Mouse (Mus musculus) kidney, adult 9 months (tissue): Measurements from ENCODE around the gene Gja8.
A peak's percentile ranks its signal among the peaks of the same experiment; 100 is the strongest.

Experiments
- DNase-seq: peaks from one replicate; pipeline ENCODE4 v3.0.0; 2022

Gene Gja8

DNA sequence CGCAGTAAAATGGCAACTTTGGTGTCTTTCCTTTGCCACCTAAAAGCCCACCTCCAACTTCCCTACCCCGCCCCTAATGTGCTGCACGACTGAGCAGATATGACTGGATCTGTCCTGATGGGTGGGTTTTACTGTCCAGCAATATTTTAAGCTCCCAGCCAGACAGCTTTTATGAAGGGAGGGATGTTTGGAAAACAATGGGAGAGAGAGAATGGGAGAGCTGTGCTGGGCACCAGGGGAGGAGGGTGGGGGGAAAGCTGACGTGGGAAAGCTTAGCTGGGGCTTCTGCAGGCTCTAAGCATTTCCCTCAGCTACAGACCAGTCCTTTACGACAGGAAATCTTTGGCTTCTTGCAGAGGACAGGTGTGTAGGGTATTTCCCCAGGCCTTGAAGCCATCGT, at the start of gene Gja8:
Gja8 (minus strand) TSS at position 101 of the 400 bp plus-strand sequence.
- no peak for DNase-seq

DNA sequence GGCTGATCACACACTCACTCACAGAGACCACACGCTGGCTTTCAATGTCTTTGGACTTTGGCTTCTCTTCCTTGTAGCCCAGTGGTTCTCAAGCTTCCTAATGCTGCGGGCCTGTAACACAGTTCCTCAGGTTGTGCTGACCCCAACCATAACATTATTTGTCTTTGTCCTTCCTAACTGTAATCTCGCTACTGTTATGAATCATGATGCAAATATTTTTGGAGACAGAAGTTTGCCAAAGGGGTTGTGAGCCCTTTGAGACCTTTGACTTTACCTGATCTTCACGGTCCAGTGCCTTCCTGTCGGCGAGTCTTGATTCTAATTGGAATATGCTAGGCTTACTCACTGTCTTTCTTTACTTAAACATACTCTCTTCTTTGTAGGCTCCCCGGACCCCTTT, 48.6 kb upstream of the Gja8 start:
- peak; percentile 8 for DNase-seq

DNA sequence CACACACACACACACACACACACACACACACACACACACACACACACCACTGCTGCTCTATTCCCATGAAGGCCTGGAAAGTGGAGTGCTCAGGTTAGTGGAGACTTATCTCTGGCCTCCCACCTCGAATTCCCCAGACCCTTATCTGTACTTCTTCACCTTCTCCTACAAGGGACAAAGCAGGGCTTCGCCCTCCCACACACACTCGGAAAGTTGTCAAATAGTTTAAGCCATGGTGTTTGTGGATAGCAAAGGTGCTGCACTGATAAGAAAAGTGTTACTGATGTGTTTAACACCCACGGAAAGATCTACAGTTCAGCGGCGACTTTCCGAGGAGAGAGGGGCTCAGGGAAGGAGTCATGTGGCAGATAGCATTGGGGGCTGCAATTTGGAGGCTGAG, 45.2 kb upstream of the Gja8 start:
- no peak for DNase-seq

DNA sequence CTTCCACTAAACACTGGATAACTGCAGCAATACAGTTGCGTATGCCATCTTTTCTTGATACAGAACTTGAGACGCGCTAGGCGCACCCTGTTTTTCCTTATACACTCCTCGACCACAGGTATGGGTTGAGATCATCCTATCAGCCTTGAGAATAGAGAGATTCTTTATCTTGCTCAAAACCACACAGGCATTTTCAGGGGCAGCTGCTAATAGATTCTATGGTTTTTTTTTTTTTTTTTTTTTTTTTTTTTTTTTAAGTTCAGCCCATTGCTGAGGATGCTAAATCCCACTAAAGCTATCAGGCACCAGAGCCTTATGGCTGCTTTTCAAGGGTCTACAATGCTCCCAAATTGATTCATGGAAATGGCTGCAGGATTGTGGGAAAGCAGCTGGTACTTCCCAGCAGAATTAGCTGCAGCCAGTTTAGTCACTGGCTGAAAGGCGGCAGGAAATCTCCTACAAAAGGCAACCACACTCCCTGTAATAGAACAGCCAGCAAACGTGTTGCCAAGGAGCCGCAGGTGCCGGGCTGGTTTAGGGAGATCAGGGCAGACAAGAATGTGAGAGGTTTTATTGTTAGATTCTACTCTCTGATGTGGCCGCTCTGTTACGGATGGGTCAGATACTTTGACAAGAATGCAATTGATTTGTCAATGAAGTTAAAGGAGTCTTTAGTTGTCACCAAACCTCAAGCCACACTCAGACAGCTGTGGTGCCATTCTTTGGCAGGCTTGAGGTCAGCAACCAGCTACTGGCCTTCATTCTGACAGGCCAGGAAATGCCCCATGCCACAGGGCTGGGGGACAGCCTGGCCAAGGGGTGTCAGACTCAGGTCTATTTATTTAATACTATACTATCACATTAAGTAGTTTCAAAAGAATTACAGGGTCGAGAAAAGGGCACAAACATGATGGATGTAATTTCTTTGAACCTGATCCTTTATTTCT, 37.5 kb upstream of the Gja8 start:
- no peak for DNase-seq

DNA sequence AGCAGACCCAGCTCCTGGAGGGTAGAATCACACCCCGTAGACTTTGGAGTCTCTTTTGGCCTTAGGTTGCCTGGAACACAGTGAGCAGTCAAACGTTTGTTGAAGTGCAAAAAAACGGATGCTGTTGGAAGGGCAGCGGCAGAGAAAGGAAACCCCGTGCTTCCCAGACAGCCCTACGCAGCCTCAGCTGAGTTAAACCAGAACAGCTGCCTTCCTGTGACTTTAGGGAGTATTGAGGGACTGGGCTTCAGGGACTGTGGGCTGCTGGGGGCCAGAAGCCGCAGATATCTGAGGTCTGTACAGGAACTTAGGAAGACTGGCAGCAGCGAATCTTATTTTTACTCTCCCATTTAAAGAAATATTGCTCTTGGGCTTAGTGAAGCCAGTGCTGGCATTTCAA, 34.8 kb upstream of the Gja8 start:
- no peak for DNase-seq

DNA sequence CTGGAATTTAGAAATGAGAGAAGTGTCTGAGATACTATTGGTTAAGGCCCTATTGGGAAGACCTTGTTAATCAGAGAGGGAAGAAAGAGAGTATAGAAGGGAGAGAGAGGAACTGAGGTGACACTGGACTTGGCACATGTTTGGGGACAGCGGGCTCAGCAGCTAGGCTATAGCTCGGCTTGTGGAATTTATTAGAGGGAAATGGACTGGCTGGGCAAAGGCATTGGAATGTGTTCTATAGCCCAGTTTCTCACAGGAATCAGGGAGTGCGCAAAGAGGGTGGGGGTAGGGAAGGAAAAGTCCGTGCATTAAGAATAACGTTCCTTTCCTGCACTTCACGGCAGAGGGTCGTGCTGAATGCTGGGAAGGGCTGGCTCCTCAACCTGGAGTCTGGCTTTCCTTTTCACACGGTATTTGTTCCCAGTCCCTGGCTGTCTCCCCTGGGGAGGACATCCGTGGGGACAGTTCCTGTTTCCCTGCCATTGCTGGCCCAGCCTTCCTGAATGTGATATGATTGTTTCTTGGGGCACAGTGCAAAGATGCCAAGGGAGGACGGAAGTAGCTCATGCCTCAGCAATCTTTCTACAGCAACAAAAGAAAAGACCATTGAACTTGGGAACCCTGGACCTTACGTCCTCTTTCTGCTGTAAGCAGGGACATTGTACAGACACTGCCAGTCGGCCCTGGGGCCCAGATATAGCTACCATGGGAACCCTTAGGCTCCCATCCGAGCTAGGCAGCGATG, 27.8 kb upstream of the Gja8 start:
- DNase-seq, result peak; percentile 7

DNA sequence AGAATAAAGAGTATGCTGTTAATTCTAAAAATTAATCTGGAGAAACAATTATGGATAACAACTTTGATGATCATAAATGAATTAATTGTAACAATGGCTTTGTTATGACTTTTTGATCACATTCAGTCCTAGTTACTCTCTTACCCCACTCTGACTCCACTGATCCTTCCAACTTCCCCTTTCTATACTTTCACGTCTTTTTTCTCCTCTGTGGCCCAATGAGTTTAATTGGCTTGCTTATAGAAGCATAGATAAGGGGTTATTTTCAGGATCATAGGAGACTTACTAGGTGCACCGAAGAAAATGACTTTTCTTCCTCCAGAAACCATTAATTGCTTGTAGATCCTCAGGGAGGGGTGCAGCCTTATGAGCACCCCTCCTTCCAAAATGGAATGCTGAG, 16.9 kb upstream of the Gja8 start:
- no peak for DNase-seq

DNA sequence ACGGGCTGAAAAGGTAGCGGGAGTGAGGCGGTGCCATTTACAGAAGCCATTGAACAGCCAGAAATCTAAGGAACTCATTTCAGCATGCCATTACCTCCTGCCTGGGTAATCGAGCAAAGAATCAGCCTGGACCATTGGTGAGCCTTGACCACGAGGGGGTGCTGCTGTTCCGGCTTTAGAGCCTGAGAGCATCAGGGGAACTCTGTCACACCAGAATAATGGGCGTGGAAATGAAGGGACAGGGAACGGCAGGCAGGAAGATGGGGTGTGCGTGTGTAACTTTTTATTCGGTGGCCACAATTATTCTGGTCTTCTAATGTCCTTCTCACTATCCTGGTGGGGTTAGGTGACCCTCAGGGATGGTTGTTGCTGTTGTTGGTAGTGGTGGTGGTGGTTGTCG, 12.9 kb upstream of the Gja8 start:
- peak; percentile 83 for DNase-seq

DNA sequence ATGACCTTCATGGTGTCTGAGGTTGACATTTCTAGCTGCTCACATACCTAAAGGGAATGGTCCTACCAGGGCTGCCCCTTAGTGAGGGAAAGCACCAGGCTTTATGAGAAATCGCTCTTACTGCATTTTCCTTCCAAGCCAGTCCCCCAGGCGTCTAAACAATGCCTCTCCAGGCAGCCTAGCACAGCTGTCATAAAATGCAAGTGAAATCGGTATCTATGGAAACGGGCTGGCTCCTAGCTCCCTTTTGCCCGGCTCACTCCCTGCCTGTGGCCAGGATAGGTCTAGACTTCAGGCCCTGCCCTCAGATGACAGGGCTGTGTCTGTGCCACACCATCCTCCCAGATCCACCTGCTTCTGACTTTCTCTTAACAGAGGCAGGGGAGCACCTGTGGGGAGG, 11.8 kb upstream of the Gja8 start:
- DNase-seq, result no peak

DNA sequence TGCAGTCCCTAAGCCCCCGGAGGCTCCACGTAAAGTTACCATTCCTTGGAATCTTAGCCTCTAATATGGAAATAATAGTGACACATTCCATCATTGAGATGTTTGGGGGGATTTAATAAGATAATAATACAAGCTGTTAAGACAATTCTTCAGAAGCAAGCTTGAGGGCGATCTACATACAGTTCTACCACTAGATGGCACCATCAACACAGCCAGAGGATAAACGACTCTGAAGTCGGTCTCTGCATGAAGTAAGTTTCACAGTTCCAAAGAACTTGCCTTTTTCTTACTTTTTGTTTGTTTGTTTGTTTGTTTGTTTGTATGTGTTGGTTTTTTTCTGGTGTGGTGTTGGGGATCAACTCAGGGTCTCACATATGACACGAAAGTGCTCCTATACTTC, 10.4 kb upstream of the Gja8 start:
- peak; percentile 45 for DNase-seq

DNA sequence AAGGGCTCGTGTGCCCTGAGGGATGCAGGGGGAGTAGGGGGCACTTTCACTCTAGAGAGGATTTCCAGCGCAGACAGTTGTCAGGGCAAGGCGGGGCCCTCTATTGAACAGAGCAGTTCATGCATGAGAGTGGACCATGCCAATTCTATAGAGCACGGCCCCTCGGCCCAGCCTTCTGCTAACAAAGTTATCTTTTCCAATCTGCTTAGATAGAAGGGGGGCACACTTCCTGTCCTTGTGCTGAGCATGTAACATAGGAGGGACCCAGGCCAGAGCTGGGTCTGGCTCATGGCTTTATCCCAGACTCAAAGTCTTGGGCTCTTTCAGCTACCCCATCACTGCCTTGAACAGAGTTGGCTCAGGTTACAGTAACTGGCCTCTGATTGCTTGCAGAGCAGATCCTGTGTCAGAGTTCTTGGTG, 5.5 kb upstream of the Gja8 start:
- no peak for DNase-seq

DNA sequence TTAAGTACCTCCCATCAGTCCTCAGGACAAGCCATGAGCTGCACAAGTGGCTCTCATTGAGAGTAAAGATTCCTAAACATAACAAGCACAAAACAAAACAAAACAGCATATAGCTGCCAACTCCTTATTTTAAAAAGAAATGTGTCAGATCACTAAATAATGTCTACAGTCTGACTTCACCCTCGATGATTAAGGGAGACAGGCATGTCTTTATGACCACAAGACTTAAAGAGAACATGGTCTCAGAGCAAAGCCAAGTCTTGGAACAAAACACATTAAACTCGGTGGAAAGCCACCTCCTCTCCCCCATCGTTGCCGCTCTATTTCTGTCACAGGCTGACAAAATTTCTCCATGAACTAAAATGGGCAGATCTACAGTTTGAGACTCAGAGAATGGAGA, 1.2 kb downstream of the Gja8 start:
- DNase-seq, result no peak

DNA sequence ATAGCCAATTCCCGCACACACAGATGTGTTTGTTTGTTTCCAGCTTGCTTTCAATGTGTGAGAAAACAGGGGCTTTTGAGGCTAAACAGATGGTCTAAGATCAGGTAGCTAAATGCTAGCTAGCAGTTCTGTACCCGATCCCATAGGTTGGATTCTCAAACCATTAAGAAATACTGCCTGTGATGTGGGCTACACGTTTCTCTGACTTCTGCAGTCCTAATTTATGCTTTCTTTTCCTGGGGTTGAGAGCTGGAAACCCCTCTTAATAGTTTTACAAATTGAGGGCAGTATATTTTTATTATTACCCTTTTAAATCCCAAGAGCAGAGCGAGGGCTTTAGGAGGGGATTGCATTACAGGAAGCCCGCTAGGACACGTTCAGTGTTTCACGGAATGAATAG, 4.8 kb downstream of the Gja8 start:
- DNase-seq, result no peak

DNA sequence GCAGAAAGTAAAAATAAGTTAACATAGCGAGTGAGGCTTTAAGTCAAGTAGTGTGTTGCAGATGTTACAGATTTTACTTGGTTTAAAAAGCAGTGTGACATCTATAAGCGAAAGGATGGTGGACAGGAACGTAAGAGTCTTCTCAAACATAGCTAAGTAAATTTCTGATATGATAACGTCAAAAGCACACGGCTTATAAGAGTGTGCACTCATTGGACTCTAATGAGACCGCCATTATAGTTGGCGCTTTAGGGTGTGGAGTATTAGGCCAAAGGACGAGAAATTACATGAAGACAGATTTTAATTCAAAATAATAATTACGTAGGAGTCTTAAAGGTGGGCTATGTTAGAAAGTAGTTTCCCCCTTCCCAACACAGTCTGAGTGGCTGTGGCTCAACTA, 20.2 kb downstream of the Gja8 start:
- no peak for DNase-seq

DNA sequence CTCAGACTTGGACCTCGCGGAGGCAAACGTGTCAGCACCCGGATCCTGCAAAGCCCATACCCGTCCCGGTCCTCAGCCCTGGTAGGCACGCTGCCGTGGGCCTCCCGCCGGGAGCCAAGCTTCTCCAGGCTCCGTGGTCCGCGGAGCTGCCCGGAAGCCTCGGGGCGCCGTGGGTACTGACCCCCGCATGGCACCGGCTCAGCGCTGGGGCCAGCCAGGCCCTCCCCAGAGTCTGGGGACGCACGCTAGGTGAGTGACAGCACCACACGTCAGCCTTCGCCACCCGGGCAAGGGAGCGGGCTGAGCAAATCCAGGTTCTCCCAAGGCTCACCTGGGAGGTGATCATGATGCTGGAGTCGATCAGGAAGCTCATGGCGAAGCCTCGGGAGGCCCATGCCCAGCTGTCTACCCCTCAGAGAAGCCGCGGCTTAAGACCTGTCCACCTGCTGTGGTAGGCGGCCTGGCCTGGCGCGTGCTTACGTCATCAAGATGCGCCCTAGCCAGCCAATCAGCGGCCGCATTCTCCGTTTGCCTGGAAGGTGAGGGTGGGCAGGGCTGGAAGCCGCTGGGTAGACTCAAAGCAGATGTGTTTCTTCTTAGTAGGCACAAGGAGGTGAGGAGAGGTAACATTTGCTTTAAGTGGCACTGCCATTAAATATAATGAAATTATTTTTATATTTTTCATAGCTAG, 20.8 kb downstream of the Gja8 start, which contains the start of gene Gpr89:
Gpr89 (minus strand) TSS at position 496 of the 691 bp plus-strand sequence.
- DNase-seq, result peak; percentile 96

DNA sequence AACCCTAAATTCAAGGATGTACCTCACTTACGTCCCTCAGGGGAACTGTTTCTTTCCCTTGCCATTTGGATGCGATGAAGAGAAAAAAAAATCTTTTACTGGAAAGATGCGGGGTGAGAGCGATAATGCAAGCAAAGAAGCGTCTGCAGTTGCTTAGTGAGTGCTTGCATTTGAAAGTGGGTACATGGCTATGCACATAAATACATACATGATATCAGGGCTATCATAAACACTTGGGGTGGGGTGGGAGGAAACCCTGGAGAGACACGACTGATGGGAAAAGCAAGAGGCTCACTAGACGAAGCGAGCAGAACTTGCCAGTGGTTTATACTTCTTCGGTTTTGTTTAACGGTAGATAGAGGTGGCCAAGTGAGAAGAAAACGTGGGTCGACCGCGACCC, 21.4 kb downstream of the Gja8 start, which contains the start of gene Gja5:
Gja5 (plus strand) TSS at position 301 of the 400 bp plus-strand sequence.
- DNase-seq, result no peak

DNA sequence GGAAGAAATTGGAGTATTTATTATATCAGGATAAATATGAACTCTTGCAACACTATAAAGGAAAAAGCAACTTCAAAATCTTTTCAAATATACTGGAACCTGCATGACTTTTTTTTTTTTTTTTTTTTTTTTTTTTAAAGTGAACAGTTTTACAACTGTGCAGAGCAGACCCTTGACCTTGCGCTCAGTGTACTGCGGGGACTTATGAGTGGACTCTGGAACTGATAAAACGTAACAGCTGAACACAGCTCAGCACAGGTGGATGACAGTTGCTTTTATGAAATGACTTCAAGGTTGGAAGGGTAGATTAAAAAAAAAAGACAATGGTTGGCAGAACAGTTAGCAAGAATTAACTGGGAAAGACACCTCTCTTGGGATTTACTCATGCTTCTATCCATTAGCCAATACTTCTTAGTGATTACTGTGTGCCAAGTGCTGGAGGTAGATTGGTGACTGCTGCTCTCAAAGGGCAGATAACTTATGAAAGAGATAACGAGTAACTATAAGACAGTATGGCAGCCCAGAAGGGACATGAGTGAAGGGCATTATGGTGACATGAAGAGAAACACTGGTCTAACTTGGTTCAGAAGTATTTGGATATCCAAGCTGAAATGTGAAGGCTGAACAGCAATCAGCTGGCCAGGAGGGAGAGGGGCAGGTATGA, 23.4 kb downstream of the Gja8 start:
- DNase-seq, result peak; percentile 29

DNA sequence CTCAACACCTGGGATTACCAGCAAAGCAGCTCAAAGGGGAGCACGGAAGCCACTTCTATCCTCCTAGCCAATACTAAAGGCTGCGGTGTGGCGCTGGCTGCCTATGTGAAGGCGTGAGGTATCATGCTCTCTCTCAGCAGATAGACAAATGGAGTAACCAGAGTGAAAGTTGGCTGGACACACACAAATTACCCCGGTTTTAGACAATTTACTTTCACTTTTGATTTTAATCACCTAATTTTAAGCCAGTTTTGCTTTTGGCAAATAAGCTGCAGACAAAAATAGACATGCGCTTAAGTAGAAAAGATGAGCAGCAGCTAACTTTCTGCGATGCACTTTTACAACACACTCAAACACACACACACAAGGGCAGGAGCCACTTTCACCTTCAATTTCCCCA, 42.1 kb downstream of the Gja8 start:
- no peak for DNase-seq

DNA sequence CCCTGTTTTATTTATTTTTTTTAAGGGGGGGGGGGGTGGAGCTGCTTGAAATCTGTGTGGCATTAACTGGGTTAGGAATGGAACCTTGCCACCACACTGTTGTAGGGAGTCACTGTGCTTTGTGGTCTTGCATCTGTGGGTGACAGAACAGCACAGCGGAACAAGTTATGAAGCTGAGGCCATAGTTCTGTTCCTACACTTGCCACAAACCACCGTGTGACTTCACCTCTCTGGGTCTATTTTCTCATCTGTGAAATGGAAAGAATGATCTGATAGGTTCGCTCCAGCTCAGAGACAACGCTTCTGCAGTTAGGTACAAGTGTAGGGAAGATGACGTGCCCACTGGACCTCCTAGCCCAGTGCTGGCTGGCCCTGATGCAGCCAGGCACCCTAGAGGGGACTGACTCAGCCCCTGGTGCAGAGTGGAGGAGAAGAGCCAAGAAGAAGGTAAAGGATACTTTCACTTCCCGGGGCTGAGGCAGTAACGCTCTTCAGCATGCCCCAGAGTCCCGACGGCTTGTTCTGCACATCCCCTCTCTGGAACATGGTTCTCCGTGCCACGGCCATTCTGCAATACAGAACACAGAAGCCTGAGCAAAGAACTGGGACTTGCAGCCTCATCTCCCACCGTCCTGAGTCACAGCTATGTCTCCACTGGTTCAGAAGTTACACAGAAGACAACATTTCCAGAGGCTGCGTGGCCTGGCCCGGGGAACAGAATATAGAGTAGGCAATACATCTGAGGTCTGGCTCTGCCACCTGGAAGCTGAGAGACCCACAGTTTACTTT, 43.6 kb downstream of the Gja8 start:
- no peak for DNase-seq

DNA sequence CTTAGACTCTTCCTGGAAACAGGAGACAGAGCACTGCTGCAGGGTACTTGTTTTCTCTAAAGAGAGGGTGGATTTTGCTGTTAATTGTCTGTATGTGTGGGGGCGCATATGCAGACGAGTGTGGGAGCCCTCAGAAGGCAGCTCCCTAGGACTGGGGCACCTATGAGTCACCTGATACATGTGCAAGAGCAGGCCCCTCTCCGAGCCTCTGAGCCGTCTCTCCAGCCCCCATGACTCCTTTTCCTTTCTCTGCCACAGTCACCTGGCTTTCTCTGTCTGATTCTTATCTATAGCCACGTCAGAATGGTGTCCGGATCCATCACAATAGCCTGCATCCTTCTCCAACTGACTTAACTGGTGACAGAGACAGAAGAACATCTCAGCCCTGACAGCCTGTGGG, 44.3 kb downstream of the Gja8 start:
- no peak for DNase-seq

DNA sequence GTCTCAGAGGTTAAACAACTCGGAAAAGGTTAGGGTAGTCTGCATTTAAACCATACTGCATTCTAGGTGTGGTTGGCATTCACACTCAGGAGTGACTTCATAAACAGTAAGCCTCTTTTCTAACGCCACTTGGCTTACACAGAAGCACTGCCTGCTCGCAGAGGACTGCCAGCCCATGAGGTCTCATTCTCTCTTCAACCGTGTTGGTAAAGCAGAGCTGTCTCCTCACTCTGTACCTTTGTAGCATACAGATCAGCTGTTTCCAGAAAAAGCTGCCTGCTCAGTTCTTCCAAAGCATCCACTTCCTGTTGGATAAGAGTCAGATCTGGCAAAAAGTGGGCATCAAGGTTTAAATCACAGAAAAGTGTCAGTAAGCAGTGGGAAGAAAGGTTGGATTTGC, 45.4 kb downstream of the Gja8 start:
- no peak for DNase-seq

DNA sequence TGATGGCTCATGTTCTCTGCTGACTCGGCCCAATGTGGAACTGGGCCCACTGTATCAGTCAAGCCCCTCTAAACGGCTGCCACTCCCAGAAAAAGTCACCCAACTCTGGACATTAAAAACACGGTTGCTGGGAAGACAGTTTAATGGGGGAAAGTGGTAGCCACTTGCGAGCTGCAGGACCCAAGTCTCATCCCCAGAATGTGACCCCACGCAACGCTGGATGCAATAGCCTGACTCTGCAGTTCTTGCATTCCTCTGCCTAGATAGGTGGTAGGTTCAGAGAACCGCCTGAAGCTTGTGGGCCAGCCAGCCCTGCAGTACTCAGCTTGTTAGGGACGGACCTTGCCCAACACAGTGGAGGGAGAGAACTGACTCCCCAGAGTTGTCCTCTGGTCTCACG, 46.3 kb downstream of the Gja8 start:
- peak; percentile 45 for DNase-seq
